Mouse (Mus musculus): ENCODE measurements at regions not wholly inside any gene's neighbourhood (a gene's known extent, or its start where the extent isn't known, plus 50 kb on each side); places are given as distances from the start of the nearest gene placed in this dataset.

DNA sequence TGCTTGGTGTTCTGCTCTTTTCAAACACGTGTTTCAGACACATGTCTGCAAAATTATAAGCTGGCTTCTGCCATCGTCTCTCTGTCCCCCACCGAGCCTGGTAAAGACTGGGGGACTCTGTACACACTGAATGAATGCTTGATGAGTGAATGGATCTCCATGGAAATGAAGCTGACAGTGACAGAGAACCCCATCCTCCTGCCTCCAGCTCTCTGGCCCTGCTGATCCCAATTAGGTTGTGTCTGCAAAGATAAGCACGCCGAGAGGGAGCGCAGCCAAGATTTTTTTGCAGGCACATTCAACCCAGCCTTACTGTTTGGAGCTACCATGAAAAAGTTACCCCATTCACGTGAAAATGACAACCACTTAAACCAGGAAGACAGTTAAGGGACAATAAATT lies 266.5 kb upstream of the Ppp2r3a start:
- Histone ChIP-seq H3K27me3 (no peaks in the 10 kb centered on the region), H3K4me2 (replicated peaks) (no peak overlapping the region), H3K36me3 (no peaks in the 10 kb centered on the region), H3K9me3 (no peaks in the 10 kb centered on the region), H3K4me3 (no peak overlapping the region), H3K27ac (no peak overlapping the region), H3K9ac (no peak overlapping the region), H3K4me1 (no peaks in the 10 kb centered on the region)
- WGBS, result 63% methylated on average over 7 of the region's 7 CpGs
- no peak for ATAC-seq (ENCODE audit: low FRiP score, low read depth)

GRCm38 (mm10) chr9:101510807-101511206 lies 259.2 kb upstream of the Ppp2r3a start:
- H3K9ac ChIP-seq, result no peak overlapping the region
- H3K4me2 ChIP-seq (replicated peaks), result no peak overlapping the region
- H3K4me3 ChIP-seq, result no peak overlapping the region
- ATAC-seq (ENCODE audit: low FRiP score, low read depth), result no peak
- 71% methylated on average over 3 of the region's 3 CpGs for WGBS
- H3K27me3 ChIP-seq, result no peaks in the 10 kb centered on the region
- no peaks in the 10 kb centered on the region for H3K4me1 ChIP-seq
- H3K9me3 ChIP-seq, result no peaks in the 10 kb centered on the region
- H3K27ac ChIP-seq, result no peak overlapping the region
- no peaks in the 10 kb centered on the region for H3K36me3 ChIP-seq

- H3K36me3 ChIP-seq, result no peaks in the 10 kb centered on the region
- WGBS, result 82% methylated on average over 9 of the region's 9 CpGs
Measured at GRCm38 (mm10) chr9:101509196-101509595, 257.6 kb upstream of the Ppp2r3a start.

DNA sequence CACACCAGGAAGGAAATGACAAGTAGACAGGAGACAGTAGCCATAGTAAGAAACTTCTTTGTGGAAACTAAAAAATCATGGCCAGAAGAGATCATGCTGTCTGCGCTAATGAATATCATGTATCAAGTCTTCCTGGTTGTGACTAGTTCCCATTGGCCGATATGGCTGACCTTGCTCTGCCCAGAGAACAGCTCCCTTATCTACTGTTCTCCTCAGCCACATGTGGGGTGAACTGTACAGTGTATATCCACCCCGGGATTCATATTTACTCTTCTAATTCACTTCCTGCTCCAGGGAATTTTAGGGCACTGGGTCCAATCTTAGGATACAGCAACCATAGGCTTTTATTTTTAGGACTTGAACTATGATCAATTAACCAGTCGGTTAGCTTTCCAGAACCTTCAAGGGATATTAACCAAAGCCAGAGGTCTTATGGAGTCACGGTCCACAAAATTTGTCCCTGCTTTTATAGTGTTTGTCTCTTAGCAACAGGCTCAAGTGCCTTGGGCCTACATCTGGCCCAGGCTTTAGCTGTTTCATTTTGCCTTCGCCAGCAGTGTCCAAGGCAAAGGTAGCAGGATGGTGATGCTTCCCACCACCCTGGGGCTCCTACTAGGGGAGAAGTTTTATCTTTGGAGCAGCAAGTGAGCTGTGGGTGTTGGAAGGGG lies 255.6 kb upstream of the Ppp2r3a start:
- 62% methylated on average over 6 of the region's 6 CpGs for WGBS
- no peak overlapping the region for H3K4me2 ChIP-seq (replicated peaks)
- H3K27me3 ChIP-seq, result no peaks in the 10 kb centered on the region
- no peak for ATAC-seq (ENCODE audit: low FRiP score, low read depth)
- no peak overlapping the region for H3K27ac ChIP-seq
- no peaks in the 10 kb centered on the region for H3K36me3 ChIP-seq
- H3K9me3 ChIP-seq, result no peaks in the 10 kb centered on the region
- no peak overlapping the region for H3K9ac ChIP-seq
- H3K4me1 ChIP-seq, result 0 out of 2 replicates have a peak, but pooled peaks cover 3% of the 10 kb centered on the region
- no peak overlapping the region for H3K4me3 ChIP-seq

More at GRCm38 (mm10) chr9:101509196-101509595, 257.6 kb upstream of the Ppp2r3a start:
- H3K9me3 ChIP-seq, result no peaks in the 10 kb centered on the region
- H3K4me2 ChIP-seq (replicated peaks), result no peak overlapping the region
- no peaks in the 10 kb centered on the region for H3K27me3 ChIP-seq
- H3K4me3 ChIP-seq, result no peak overlapping the region
- no peak overlapping the region for H3K9ac ChIP-seq
- ATAC-seq (ENCODE audit: low FRiP score, low read depth), result no peak
- H3K27ac ChIP-seq, result no peak overlapping the region
- no peaks in the 10 kb centered on the region for H3K4me1 ChIP-seq

- H3K4me3 ChIP-seq, result no peak overlapping the region
- H3K27me3 ChIP-seq, result no peaks in the 10 kb centered on the region
- 0 out of 2 replicates have a peak, but pooled peaks cover 3% of the 10 kb centered on the region for H3K4me1 ChIP-seq
- no peak overlapping the region for H3K9ac ChIP-seq
- H3K4me2 ChIP-seq (replicated peaks), result no peak overlapping the region
- no peak for ATAC-seq (ENCODE audit: low FRiP score, low read depth)
- no peaks in the 10 kb centered on the region for H3K36me3 ChIP-seq
- H3K27ac ChIP-seq, result no peak overlapping the region
- no peaks in the 10 kb centered on the region for H3K9me3 ChIP-seq
- 76% methylated on average over 16 of the region's 16 CpGs for WGBS
Measured at GRCm38 (mm10) chr9:101501706-101502465, 250.3 kb upstream of the Ppp2r3a start.

- Histone ChIP-seq H3K9ac (no peak overlapping the region), H3K4me2 (replicated peaks) (no peak overlapping the region), H3K27me3 (no peaks in the 10 kb centered on the region), H3K4me3 (no peak overlapping the region), H3K4me1 (0 out of 2 replicates have a peak, but pooled peaks cover 3% of the 10 kb centered on the region), H3K9me3 (no peaks in the 10 kb centered on the region), H3K27ac (no peak overlapping the region), H3K36me3 (no peaks in the 10 kb centered on the region)
- ATAC-seq (ENCODE audit: low FRiP score, low read depth), result no peak
- 83% methylated on average over 3 of the region's 3 CpGs for WGBS
Measured at GRCm38 (mm10) chr9:101501036-101501435, 249.4 kb upstream of the Ppp2r3a start.

GRCm38 (mm10) chr9:101498721-101499120 lies 247.1 kb upstream of the Ppp2r3a start:
- no peak overlapping the region for H3K4me2 ChIP-seq (replicated peaks)
- ATAC-seq (ENCODE audit: low FRiP score, low read depth), result no peak

GRCm38 (mm10) chr9:101495768-101496167 lies 244.2 kb upstream of the Ppp2r3a start:
- H3K27me3 ChIP-seq, result no peaks in the 10 kb centered on the region
- no peak overlapping the region for H3K4me3 ChIP-seq
- H3K9me3 ChIP-seq, result no peaks in the 10 kb centered on the region
- no peak for ATAC-seq (ENCODE audit: low FRiP score, low read depth)
- no peaks in the 10 kb centered on the region; the same call in 1 of the 2 replicates for H3K4me1 ChIP-seq
- 72% methylated on average over 6 of the region's 6 CpGs for WGBS
- H3K4me2 ChIP-seq (replicated peaks), result no peak overlapping the region
- H3K36me3 ChIP-seq, result no peaks in the 10 kb centered on the region
- H3K9ac ChIP-seq, result no peak overlapping the region
- no peak overlapping the region for H3K27ac ChIP-seq

More at GRCm38 (mm10) chr9:101498721-101499120, 247.1 kb upstream of the Ppp2r3a start:
- WGBS, result 94% methylated on average over 5 of the region's 5 CpGs
- H3K9me3 ChIP-seq, result no peaks in the 10 kb centered on the region
- no peak overlapping the region for H3K9ac ChIP-seq
- H3K4me1 ChIP-seq, result peaks cover 3% of the 10 kb centered on the region; the same call in 1 of the 2 replicates
- H3K36me3 ChIP-seq, result no peaks in the 10 kb centered on the region
- no peaks in the 10 kb centered on the region for H3K27me3 ChIP-seq
- no peak overlapping the region for H3K27ac ChIP-seq
- no peak overlapping the region for H3K4me3 ChIP-seq

DNA sequence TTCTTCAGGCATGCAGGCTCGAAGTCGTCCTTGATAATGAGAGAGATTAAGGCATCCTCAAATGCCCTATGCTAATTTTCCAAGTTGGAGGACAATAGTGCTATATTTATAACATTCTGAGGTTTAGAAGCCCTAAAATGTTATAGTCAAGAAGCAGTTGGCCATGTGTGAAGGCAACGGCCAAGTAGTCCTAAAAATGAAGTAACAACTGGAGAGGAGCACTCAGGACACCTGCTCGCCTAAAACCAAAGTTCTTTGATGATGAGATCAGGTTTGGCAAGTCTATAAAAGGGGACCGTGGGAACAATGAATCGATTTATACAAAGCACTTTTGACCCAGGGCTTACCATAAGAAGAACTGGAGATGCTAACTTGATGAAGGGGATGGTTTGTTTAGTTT lies 237.4 kb upstream of the Ppp2r3a start:
- 79% methylated on average over 6 of the region's 6 CpGs for WGBS
- H3K9ac ChIP-seq, result no peak overlapping the region
- no peak for ATAC-seq (ENCODE audit: low FRiP score, low read depth)
- H3K36me3 ChIP-seq, result no peaks in the 10 kb centered on the region
- no peak overlapping the region for H3K4me3 ChIP-seq
- no peaks in the 10 kb centered on the region for H3K27me3 ChIP-seq
- no peaks in the 10 kb centered on the region for H3K4me1 ChIP-seq
- no peak overlapping the region for H3K27ac ChIP-seq
- H3K4me2 ChIP-seq (replicated peaks), result no peak overlapping the region
- H3K9me3 ChIP-seq, result no peaks in the 10 kb centered on the region

DNA sequence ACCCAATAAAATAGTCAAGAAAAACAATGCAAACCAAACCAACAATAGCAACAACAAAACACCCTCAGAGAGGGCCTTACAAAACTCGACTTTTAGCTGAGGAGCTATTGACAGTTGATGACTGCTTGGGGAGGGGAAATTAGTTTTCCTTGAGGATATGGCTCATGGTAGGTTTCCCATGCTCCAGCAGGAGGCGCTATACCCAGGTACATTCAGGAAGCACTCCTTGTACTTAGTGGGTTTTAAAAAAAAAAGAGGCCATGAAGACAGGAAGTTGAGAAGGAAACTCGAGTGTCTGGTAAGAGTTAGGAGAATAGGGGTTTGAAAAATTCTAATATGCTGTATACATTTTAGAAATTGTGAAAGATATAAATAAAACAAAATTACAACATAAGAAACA lies 224.6 kb upstream of the Ppp2r3a start:
- H3K9me3 ChIP-seq, result no peaks in the 10 kb centered on the region
- no peaks in the 10 kb centered on the region for H3K36me3 ChIP-seq
- no peaks in the 10 kb centered on the region for H3K27me3 ChIP-seq
- no peak overlapping the region for H3K4me2 ChIP-seq (replicated peaks)
- no peak overlapping the region for H3K9ac ChIP-seq
- 58% methylated on average over 3 of the region's 3 CpGs for WGBS
- no peak for ATAC-seq (ENCODE audit: low FRiP score, low read depth)
- H3K27ac ChIP-seq, result no peak overlapping the region
- H3K4me3 ChIP-seq, result no peak overlapping the region
- H3K4me1 ChIP-seq, result no peaks in the 10 kb centered on the region

- WGBS, result 78% methylated on average over 4 of the region's 4 CpGs
- Histone ChIP-seq H3K4me2 (replicated peaks) (no peak overlapping the region), H3K9me3 (no peaks in the 10 kb centered on the region), H3K4me3 (no peak overlapping the region), H3K9ac (no peak overlapping the region), H3K4me1 (no peaks in the 10 kb centered on the region), H3K36me3 (no peaks in the 10 kb centered on the region), H3K27me3 (no peaks in the 10 kb centered on the region), H3K27ac (no peak overlapping the region)
- no peak for ATAC-seq (ENCODE audit: low FRiP score, low read depth)
Measured at GRCm38 (mm10) chr9:101473074-101473461, 221.5 kb upstream of the Ppp2r3a start.

DNA sequence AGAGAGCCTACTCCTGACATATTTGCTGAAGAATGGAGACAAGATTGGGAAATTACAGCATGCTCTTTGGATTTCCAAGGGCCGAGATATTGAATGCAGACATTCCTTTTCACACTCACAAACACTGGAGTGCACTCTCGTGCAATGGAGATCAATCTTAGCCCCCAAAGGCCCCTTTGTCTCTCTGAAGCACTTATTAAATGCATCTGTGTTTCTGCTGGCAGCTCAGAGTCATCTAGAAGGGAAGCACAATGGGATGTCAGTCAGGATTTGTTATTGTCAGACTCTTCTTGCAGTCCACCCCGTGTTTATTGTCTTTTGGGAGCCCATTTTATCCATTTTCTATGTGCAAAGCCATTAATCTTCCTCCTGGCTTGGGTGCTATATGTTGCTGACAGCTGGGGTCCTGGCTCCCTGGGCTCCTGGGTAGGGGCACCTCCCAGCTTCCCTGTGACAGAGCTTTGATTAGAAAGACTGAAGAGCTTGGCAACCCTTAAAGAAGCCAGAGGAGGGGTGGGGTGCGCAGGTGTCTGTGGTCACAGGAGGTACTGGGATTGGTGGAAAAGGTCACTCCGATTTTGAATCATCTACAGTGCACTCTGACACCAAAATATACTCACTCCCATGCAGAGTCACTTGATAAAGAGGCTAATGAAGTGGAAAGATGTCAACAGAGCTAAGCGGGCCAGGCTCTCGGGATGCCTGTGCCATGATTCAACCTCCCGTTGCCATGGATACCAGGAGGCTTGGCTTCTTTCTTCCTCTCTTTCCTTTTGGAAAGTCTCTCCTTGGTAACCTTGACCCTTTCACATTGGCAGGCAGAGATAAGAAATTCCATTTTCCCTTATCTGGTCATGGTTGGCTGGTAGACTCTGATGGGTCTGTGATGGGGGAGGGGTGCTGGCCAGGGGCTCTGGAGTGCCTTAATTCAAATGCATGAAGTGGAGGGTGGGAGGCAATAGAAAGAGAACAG lies 220.8 kb upstream of the Ppp2r3a start:
- Histone ChIP-seq H3K36me3 (no peaks in the 10 kb centered on the region), H3K4me1 (no peaks in the 10 kb centered on the region), H3K27me3 (no peaks in the 10 kb centered on the region), H3K9ac (no peak overlapping the region), H3K27ac (no peak overlapping the region), H3K4me3 (no peak overlapping the region), H3K9me3 (no peaks in the 10 kb centered on the region), H3K4me2 (replicated peaks) (no peak overlapping the region)
- WGBS, result 73% methylated on average over 8 of the region's 8 CpGs
- ATAC-seq (ENCODE audit: low FRiP score, low read depth), result no peak
